Mouse (Mus musculus): Measurements from ENCODE around the gene Rab10.

Gene Rab10

DNA sequence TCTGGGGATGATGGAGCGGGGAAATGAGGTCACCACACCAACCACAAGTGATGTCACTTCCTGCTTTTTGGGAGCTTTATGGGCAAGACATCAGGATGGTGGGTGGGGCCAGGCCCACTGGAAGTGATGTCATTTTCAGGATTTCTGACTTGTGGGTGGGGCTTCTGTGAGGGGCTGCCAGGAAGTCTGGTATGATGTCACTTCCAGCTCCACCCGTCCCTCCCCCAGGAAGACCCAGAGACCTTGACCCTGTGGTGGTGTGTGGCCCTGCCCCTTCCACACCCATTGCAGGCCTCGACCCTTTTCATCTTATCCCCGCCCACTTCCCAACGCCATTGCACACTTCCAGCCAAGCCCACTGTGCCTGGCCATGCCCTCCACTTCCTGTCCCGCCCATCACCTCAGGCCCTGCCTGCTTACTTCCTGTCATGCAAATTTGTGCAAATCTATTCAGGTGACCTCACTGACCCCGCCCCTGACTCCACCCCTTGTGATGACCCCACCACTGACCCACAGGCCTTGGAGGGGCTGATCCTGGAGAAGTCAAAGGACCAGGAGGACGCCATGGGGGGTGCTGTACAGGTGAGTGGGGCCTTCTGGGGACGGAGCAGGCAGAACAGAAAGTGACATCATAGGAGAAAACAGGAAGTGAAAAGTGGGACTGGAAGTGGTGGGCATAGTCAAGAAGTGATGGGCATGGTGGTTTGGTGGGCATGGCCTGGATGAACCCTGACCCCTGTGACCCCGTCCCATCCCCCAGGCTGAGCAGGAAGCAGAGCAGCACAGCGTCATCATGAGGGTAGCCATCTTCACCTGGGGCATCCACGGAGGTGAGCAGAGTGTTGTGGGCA is 72.7 kb downstream of the Rab10 start:
- DNase-seq (ENCODE audit: low read depth, low spot score): no peak

GRCm38 (mm10) chr12:3236163-3236641 is 73.6 kb downstream of the Rab10 start:
- DNase-seq (ENCODE audit: low read depth, low spot score): no peak

DNA sequence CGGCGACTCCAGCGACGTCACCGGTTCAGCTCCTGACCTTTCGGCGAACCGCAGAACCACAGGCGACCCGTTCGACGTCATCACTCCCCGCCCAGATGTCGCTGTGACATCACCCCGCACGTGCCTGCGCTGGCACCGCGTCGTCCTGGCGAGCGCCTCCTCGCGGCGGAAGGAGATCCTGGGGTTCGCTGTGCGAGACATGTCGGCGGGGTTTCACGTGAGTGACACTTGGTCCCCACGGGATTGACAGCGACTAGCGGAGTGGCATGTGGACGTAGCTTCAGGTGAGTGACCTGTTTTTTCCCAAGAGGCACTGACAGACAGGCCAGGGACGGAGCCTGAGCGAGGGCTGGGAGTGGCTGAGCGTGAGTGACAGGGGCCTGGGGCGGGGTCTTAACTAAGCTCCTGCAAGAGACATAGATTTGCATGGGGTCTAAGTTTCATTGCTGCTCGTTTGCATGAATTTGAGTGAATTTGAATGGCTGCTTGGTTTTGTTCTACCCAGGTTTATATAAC is 74.1 kb downstream of the Rab10 start:
- peak; percentile 92 for DNase-seq (ENCODE audit: low read depth, low spot score)

DNA sequence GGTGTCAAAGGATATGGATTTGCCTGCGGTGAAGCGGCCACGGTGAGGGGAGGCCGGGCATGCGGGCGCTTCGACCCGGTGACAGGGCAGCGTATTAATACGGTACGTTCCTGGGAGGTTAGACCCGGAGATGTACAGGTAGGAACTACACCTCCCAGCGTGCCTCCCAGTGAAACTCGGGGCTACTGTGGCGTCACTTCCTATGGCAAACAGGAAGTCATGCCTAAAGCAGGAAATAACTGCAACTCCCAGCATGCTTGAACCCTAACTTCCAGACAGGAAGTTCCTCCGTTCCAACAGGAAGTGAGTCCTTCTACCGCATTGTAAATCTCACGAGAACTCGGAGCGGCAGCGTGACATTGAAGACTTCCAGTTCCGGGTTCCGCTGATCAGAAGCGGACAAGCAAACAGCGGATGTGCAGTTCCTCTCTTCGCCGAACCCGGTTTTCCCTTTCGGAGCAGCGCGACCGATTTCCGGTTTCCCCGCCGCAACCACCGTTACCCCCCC is 74.6 kb downstream of the Rab10 start:
- peak; percentile 95 for DNase-seq (ENCODE audit: low read depth, low spot score)

- no peak for DNase-seq (ENCODE audit: low read depth, low spot score)
Measured at GRCm38 (mm10) chr12:3234061-3234460, 75.7 kb downstream of the Rab10 start.

DNA sequence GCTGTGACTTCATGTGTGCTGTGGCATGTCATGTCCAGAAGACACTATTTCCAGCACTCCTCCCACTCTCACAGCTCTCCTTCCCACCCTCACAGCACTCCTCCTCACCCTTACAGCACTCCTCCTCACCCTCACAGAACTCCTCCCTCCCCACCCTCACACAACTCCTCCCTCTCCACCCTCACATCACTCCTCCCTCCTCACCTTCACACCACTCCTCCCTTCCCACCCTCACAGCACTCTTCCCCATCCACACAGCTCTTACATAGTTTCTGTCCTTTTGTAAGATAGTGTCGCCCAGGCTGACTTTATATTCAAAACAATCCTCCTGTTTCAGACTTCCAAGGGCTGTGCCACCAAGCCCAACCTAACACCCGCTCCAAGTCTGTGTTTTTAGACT is 86.4 kb downstream of the Rab10 start:
- no peak for DNase-seq (ENCODE audit: low read depth, low spot score)

DNA sequence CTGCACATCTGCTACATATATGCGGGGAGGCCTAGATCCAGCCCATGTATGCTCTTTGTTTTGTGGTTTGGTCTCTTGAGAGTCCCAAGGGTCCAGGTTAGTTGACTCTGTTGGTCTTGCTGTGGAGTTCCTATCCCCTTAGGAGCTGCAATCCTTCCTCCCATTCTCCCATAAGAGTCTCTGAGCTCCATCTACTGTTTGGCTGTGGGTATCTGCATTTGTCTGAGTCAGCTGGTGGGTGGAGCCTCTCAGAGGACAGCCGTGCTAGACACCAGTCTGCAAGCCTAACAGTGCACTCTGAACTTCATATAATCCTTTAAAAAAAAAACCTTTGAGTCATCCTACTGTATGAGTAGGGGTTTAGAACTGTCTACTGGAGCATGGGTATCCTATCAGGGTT is 99.6 kb downstream of the Rab10 start:
- no peak for DNase-seq (ENCODE audit: low read depth, low spot score)

DNA sequence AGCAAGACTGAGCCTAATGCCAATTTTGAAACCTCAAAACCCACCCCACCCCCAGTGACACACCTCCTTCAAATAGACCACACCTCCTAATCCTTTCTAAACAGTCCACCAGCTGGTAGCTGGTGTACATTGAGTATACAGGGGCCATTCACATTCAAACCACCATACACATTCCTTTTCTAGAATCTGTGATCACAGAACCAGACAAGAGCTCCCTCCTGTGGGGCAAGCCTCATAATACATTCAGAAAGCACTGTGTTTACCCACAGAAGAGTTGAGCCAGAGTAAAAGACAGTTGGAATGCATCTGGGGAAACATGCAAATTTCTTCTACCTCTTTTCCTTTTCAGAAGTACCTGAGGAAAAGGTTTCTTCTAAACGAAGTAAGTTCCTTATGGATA is 100.6 kb downstream of the Rab10 start:
- DNase-seq (ENCODE audit: low read depth, low spot score): peak; percentile 21

Data from retina, postnatal 7 days (tissue).